Mouse (Mus musculus) heart, embryonic 15.5 days (tissue): ENCODE measurements around the gene Fzd10. TPM values are rescaled to one million over a fixed set of nuclear protein-coding genes. Genes with fewer than 3 reads are reported as not detected.

ENCODE experiments used
- ATAC-seq: fragments of 200-750 bp; cut with Nextera tagmentation; replicated peaks from 2 replicates; pipeline ENCODE4 v1.8.0; 2017; ENCODE audit warnings: low read depth, moderate TSS enrichment; ENCODE audit not compliant: insufficient number of reproducible peaks, insufficient read depth, low FRiP score
- H3K27ac ChIP-seq: fragments of 300-500 bp; sonication (generic); 2 replicates; pipeline ENCODE4 v1.5.1; 2015; ENCODE audit warnings: mild to moderate bottlenecking, inconsistent platforms
- H3K27me3 ChIP-seq: fragments of 300-500 bp; sonication (generic); 2 replicates; pipeline ENCODE4 v1.6.1; 2015; ENCODE audit warnings: inconsistent platforms
- H3K36me3 ChIP-seq: fragments of 300-500 bp; sonication (generic); 2 replicates; pipeline ENCODE4 v1.6.1; 2015; ENCODE audit warnings: mild to moderate bottlenecking, inconsistent platforms
- H3K4me1 ChIP-seq: fragments of 300-500 bp; sonication (generic); replicated peaks from 2 replicates; pipeline ENCODE4 v1.6.1; 2015; ENCODE audit warnings: inconsistent platforms
- H3K4me2 ChIP-seq: fragments of 300-500 bp; sonication (generic); 2 replicates; pipeline ENCODE4 v1.6.1; 2015; ENCODE audit warnings: inconsistent platforms, mild to moderate bottlenecking, moderate library complexity
- H3K4me3 ChIP-seq: fragments of 300-500 bp; sonication (generic); 2 replicates; pipeline ENCODE4 v1.5.1; 2015; ENCODE audit warnings: mild to moderate bottlenecking, inconsistent platforms
- H3K9ac ChIP-seq: fragments of 300-500 bp; sonication (generic); 2 replicates; pipeline ENCODE4 v1.6.1; 2015; ENCODE audit warnings: mild to moderate bottlenecking, inconsistent platforms
- H3K9me3 ChIP-seq: fragments of 300-500 bp; sonication (generic); replicated peaks from 2 replicates; pipeline ENCODE4 v1.6.1; 2016; ENCODE audit warnings: inconsistent platforms
- WGBS: fragments of 180-500 bp; shearing (Covaris S2); methylation state at CpG from one replicate; pipeline ENCODE4 v1.1.7; 2015; ENCODE audit warnings: mixed read lengths; 5-methylcytosine and 5-hydroxymethylcytosine counted together
- polyA plus RNA-seq: library from polyadenylated mRNA; unstranded; fragments of >200 nt; fragmentation: Nextera tagmentation; extraction: Ambion mirVana; gene quantifications from 2 replicates; pipeline ENCODE4 v1.2.1, GENCODE M21; 2015

Fzd10 gene
- polyA plus RNA-seq, 1 experiment from 2014 or later: 0.23 TPM

DNA sequence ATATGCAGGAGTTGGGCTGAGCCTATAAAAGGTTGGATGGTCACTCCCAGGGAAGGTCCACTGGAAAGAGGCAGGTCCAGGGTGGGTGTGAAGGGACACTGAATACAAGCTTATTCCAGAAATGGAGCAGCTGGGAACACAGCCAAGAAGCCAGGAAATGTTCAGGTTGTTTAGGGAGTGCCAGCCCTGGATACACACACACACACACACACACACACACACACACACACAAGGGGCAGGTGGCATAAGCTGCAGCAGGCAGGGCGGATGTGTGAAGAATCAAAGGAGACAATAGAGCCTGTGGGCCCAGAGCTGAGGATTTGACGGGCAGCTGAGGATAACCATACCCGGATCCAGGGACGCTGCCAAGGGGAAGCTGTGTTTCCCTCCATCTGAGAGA lies 42.4 kb downstream of the Fzd10 start:
- H3K36me3 ChIP-seq: no peaks in the 10 kb centered on the region
- peaks cover 2% of the 10 kb centered on the region; the same call in 1 of the 2 replicates for H3K27me3 ChIP-seq
- WGBS: 82% methylated on average over 4 of the region's 4 CpGs
- no peak overlapping the region for H3K4me2 ChIP-seq
- no peaks in the 10 kb centered on the region for H3K4me1 ChIP-seq
- H3K27ac ChIP-seq: no peak overlapping the region
- ATAC-seq: no peak
- no peaks in the 10 kb centered on the region for H3K9me3 ChIP-seq
- no peak overlapping the region for H3K9ac ChIP-seq
- no peak overlapping the region for H3K4me3 ChIP-seq

DNA sequence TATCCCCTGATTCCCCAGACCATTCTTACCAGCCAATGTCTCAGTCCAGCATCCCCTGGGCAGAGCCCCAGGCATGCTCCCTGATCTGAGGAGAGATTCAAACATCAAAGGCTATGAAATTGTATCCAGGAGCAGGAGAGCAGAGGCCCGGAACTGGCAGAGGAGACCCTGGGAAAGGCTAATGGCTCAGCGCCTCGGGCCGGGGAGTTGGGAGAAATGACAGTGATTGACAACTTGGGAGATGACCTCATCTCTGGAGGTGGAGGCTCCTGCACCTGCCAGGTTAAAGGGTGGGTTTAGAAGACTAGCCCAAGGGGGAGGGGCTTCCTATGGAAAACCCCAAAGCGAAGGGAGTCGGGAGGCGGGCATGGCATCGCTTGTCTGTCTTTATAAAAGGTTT lies 45.1 kb downstream of the Fzd10 start:
- Histone ChIP-seq H3K9me3 (no peaks in the 10 kb centered on the region), H3K27me3 (peaks cover 2% of the 10 kb centered on the region; the same call in 1 of the 2 replicates), H3K36me3 (no peaks in the 10 kb centered on the region), H3K4me1 (no peaks in the 10 kb centered on the region), H3K4me3 (no peak overlapping the region), H3K4me2 (no peak overlapping the region), H3K27ac (no peak overlapping the region), H3K9ac (no peak overlapping the region)
- ATAC-seq: no peak
- 67% methylated on average over 8 of the region's 8 CpGs for WGBS

DNA sequence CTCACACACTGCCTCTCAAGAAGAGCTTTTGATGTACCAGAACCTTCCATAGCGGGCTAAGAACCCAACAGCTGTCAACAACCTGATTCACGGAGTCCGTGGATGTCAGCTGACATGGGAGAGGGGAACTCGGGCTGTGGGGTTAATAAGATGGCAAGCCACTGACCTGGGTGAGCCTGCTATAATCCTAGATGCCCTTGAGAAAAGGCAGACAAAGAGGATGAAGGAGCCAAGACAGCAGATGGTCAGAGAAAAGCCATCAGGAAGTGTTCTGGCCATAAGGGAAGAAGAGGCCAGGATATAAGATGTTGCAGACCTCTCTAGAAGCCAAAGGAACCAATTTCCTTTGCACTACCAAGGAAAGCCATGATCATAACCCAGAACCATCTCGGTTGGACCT lies 45.6 kb downstream of the Fzd10 start:
- Histone ChIP-seq H3K4me3 (no peak overlapping the region), H3K9ac (no peak overlapping the region), H3K4me2 (no peak overlapping the region), H3K36me3 (no peaks in the 10 kb centered on the region), H3K9me3 (no peaks in the 10 kb centered on the region), H3K27ac (no peak overlapping the region), H3K4me1 (no peaks in the 10 kb centered on the region), H3K27me3 (peaks cover 2% of the 10 kb centered on the region; the same call in 1 of the 2 replicates)
- WGBS: 83% methylated on average over 5 of the region's 5 CpGs
- no peak for ATAC-seq

DNA sequence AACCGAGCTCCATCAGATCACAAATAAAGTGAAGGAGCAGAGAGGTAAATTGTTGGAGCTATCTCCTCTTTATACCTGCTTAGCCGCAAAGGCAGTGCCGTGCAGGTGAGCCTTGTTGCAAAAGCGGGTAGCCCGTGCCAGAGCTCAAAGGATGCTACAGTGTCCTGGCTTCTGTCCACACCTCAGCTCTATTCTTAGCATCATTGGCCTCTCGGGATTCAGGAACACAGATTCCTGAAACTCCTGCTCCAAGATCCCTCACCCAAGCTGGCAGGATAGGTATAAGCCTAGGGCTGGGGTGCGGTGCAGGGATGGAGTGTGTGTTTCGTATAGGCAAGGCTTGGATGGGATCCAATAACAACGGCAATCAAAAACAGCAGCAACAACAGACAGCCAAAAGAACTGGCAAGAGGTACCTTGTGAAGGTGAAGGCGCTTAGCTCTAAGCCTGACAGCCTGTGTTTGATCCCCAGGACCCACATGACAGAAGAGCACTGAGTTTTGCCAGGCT lies 46.6 kb downstream of the Fzd10 start:
- H3K27ac ChIP-seq: no peak overlapping the region
- 59% methylated on average over 10 of the region's 10 CpGs for WGBS
- ATAC-seq: no peak

DNA sequence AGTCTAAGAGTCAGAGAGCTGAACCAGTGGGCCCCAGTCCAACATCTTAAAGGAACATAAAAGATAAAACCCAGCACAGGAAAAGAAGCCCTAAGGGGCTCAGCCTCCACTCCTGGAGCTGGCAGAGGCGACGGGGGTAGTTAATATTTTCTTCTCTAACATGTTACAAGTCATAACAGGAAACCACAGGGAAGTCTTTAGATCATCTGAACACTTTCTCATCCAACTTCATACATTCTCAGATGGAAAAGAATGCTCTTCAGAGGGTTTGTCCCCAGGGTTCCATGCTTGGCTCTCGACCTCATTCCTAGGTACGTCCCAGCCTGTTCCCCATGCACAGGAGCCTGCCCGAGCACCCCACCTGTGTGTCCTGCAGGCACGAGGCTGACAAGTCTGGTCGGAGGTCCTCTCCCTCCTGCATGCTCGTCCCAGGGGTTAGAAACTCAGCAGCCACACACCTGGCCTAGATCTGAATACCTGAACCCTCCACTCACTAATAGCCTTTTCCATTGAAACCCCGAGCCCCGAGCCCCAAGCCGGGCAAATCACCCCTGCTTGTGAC lies 48.8 kb downstream of the Fzd10 start:
- H3K4me3 ChIP-seq: no peak overlapping the region
- H3K27ac ChIP-seq: no peak overlapping the region
- no peak overlapping the region for H3K9ac ChIP-seq
- no peaks in the 10 kb centered on the region for H3K4me1 ChIP-seq
- peaks cover 2% of the 10 kb centered on the region; the same call in 1 of the 2 replicates for H3K27me3 ChIP-seq
- 67% methylated on average over 11 of the region's 11 CpGs for WGBS
- H3K9me3 ChIP-seq: no peaks in the 10 kb centered on the region
- no peaks in the 10 kb centered on the region for H3K36me3 ChIP-seq
- H3K4me2 ChIP-seq: no peak overlapping the region
- ATAC-seq: no peak

More for the DNA sequence above, 46.6 kb downstream of the Fzd10 start:
- H3K27me3 ChIP-seq: peaks cover 2% of the 10 kb centered on the region; the same call in 1 of the 2 replicates
- H3K4me2 ChIP-seq: no peak overlapping the region
- H3K4me3 ChIP-seq: no peak overlapping the region
- H3K4me1 ChIP-seq: no peaks in the 10 kb centered on the region
- no peaks in the 10 kb centered on the region for H3K36me3 ChIP-seq
- no peak overlapping the region for H3K9ac ChIP-seq
- no peaks in the 10 kb centered on the region for H3K9me3 ChIP-seq

Other genes starting within 250 kb of the Fzd10 start
- 0.09 and 0.24 TPM in 2 replicates for gene Tmem132d, start 167.8 kb upstream of the Fzd10 start, polyA plus RNA-seq
- gene Piwil1, start 101.7 kb downstream of the Fzd10 start, polyA plus RNA-seq: not detected in 2 replicates